Mouse (Mus musculus): ENCODE results near the gene Gfra1. TPM values are rescaled to one million over a fixed set of nuclear protein-coding genes. Genes with fewer than 3 reads are reported as not detected.

Gene Gfra1
- total RNA-seq, 1 experiment = 3.5 TPM

DNA sequence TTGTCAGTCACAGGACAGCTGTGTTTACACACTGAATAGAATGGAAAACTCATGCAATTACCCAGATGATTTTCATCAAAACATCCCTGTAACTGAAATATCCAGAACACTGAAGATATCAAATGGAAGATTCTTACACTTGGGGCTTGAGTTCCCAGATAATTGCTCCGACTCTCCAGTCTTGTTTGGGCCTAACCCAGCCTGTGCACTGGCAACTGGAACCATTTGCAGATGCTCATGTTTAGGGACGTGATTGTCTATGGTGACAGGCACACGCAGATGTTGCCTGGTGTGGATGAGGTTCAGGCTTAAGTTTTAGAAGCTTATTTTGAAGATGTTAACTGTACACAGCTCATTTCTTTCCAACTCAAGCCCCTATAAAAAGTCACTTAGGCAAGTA is 31.5 kb downstream of the Gfra1 start:
- no peak for DNase-seq (ENCODE audit: low read depth, low spot score)
- no peaks in the 10 kb centered on the region for H3K4me1 ChIP-seq (ENCODE audit: control insufficient read depth in 2 of 2, insufficient read depth in 2 of 2, low read length in 2 of 2, poor library complexity in 1 of 2)
- no peak overlapping the region for H3K9ac ChIP-seq (ENCODE audit: insufficient read depth, low read depth, low read length, poor library complexity, severe bottlenecking)
- no peaks in the 10 kb centered on the region for H3K36me3 ChIP-seq (ENCODE audit: control insufficient read depth, insufficient read depth, low read length, poor library complexity, severe bottlenecking)
- TF ChIP-seq ZNF384 (IDR thresholded peaks at IDR 0.05; ENCODE audit: low read depth, low read length) (no peak), MAFK (IDR thresholded peaks at IDR 0.05; ENCODE audit: insufficient read depth, low read depth, low read length) (no peak), HCFC1 (IDR thresholded peaks at IDR 0.05; ENCODE audit: borderline replicate concordance, insufficient read depth, low read length) (no peak), CHD2 (IDR thresholded peaks at IDR 0.05; ENCODE audit: low read depth, low read length) (no peak), ZC3H11A (IDR thresholded peaks at IDR 0.05; ENCODE audit: borderline replicate concordance, low read depth, low read length) (no peak)
- in situ Hi-C loops (cut with MboI; ENCODE audit: low sequenced_read_pairs in 2 of 2, unreplicated experiment in 2 of 2) = no loop called here
- no peak overlapping the region for H3K27ac ChIP-seq (ENCODE audit: insufficient read depth, low read depth, low read length, poor library complexity, severe bottlenecking)
- H3K4me3 ChIP-seq (ENCODE audit: insufficient read depth in 1 of 2, low read depth in 1 of 2, low read length in 2 of 2, poor library complexity in 1 of 2, severe bottlenecking in 1 of 2) = no peak overlapping the region
- no peaks in the 10 kb centered on the region for H3K9me3 ChIP-seq (ENCODE audit: control insufficient read depth, insufficient read depth, low read depth, low read length)

DNA sequence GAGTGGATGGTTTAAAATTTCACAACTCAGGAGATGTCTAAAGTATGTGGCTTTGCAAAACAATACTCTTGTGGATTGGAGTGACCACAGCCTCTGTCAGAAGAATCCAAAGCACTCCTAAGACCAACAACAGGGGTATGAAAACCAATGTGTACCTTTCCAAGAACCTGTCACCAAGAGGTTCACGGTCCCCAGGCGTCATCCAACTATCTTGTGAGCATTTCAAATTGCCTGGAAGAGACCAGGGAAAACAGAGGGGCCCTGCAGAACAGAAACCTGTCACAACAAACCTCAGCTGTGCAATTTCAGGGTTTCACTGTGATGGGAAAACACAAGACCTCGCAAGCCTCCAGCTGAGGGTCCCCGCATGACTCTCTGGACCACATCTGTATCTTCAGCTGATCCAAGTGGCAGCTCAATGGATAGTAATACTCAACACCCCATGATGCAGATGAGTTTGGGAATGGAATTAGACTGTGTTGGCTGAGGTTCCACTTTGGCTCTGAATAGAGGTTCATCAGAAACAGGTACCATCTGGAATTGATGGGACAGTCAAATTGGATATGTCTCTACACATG is 32.7 kb downstream of the Gfra1 start:
- Histone ChIP-seq H3K4me1 (ENCODE audit: control insufficient read depth in 2 of 2, insufficient read depth in 2 of 2, low read length in 2 of 2, poor library complexity in 1 of 2) (no peaks in the 10 kb centered on the region), H3K9me3 (ENCODE audit: control insufficient read depth, insufficient read depth, low read depth, low read length) (no peaks in the 10 kb centered on the region), H3K9ac (ENCODE audit: insufficient read depth, low read depth, low read length, poor library complexity, severe bottlenecking) (no peak overlapping the region), H3K36me3 (ENCODE audit: control insufficient read depth, insufficient read depth, low read length, poor library complexity, severe bottlenecking) (no peaks in the 10 kb centered on the region), H3K4me3 (ENCODE audit: insufficient read depth in 1 of 2, low read depth in 1 of 2, low read length in 2 of 2, poor library complexity in 1 of 2, severe bottlenecking in 1 of 2) (no peak overlapping the region), H3K27ac (ENCODE audit: insufficient read depth, low read depth, low read length, poor library complexity, severe bottlenecking) (no peak overlapping the region)
- no peak for TF ChIP-seq ZC3H11A (IDR thresholded peaks at IDR 0.05; ENCODE audit: borderline replicate concordance, low read depth, low read length)
- no peak for TF ChIP-seq CHD2 (IDR thresholded peaks at IDR 0.05; ENCODE audit: low read depth, low read length)
- TF ChIP-seq MAFK (IDR thresholded peaks at IDR 0.05; ENCODE audit: insufficient read depth, low read depth, low read length) = no peak
- no peak for TF ChIP-seq HCFC1 (IDR thresholded peaks at IDR 0.05; ENCODE audit: borderline replicate concordance, insufficient read depth, low read length)
- no peak for TF ChIP-seq ZNF384 (IDR thresholded peaks at IDR 0.05; ENCODE audit: low read depth, low read length)
- in situ Hi-C loops (cut with MboI; ENCODE audit: low sequenced_read_pairs in 2 of 2, unreplicated experiment in 2 of 2) = no loop called here
- no peak for DNase-seq (ENCODE audit: low read depth, low spot score)

DNA sequence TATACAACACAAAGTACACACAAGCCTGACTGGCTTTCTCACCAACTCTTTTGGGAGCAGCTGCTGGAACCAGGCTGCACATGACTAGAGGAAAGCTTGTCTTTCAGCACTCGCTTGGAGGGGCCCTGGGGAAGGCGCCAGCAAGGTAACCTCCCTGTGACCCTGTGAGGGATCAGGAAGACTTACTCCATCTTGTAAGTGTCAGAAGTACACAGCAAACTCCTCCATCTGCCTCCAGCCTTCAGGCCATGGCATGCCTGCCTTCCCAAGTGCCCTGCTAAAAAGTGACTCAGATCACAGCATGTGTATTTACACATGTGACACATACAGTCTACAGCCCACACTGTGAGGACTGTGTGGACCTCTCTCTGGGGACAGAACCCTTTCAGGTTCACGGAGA is 36.0 kb downstream of the Gfra1 start:
- no peak for DNase-seq (ENCODE audit: low read depth, low spot score)
- Histone ChIP-seq H3K4me3 (ENCODE audit: insufficient read depth in 1 of 2, low read depth in 1 of 2, low read length in 2 of 2, poor library complexity in 1 of 2, severe bottlenecking in 1 of 2) (no peak overlapping the region), H3K36me3 (ENCODE audit: control insufficient read depth, insufficient read depth, low read length, poor library complexity, severe bottlenecking) (no peaks in the 10 kb centered on the region), H3K9me3 (ENCODE audit: control insufficient read depth, insufficient read depth, low read depth, low read length) (no peaks in the 10 kb centered on the region), H3K27ac (ENCODE audit: insufficient read depth, low read depth, low read length, poor library complexity, severe bottlenecking) (no peak overlapping the region), H3K4me1 (ENCODE audit: control insufficient read depth in 2 of 2, insufficient read depth in 2 of 2, low read length in 2 of 2, poor library complexity in 1 of 2) (no peaks in the 10 kb centered on the region), H3K9ac (ENCODE audit: insufficient read depth, low read depth, low read length, poor library complexity, severe bottlenecking) (no peak overlapping the region)
- in situ Hi-C loops (cut with MboI; ENCODE audit: low sequenced_read_pairs in 2 of 2, unreplicated experiment in 2 of 2) = no loop called here
- TF ChIP-seq MAFK (IDR thresholded peaks at IDR 0.05; ENCODE audit: insufficient read depth, low read depth, low read length) (no peak), HCFC1 (IDR thresholded peaks at IDR 0.05; ENCODE audit: borderline replicate concordance, insufficient read depth, low read length) (no peak), CHD2 (IDR thresholded peaks at IDR 0.05; ENCODE audit: low read depth, low read length) (no peak), ZC3H11A (IDR thresholded peaks at IDR 0.05; ENCODE audit: borderline replicate concordance, low read depth, low read length) (no peak)

DNA sequence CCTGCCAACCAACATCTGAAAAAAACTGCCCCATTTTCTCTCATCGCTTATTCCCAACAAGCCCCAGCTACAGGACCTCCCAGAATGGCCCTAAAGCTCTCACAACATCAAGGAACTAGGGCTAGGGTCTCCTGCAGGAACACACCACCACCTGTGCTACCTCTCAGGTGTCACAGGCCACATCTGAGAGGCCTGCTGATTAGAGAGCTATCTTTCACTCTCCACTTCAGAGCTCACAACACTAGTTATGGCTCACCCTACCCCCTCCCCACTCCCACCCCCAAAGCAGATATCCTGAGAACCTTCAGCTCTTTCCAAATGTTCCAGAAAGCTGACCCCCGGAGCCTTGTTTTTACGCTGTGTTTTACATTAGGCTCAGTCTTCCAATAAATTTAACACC is 36.4 kb downstream of the Gfra1 start:
- TF ChIP-seq ZC3H11A (IDR thresholded peaks at IDR 0.05; ENCODE audit: borderline replicate concordance, low read depth, low read length) (no peak), ZNF384 (IDR thresholded peaks at IDR 0.05; ENCODE audit: low read depth, low read length) (no peak), MAFK (IDR thresholded peaks at IDR 0.05; ENCODE audit: insufficient read depth, low read depth, low read length) (no peak), HCFC1 (IDR thresholded peaks at IDR 0.05; ENCODE audit: borderline replicate concordance, insufficient read depth, low read length) (no peak), CHD2 (IDR thresholded peaks at IDR 0.05; ENCODE audit: low read depth, low read length) (no peak)
- Histone ChIP-seq H3K4me1 (ENCODE audit: control insufficient read depth in 2 of 2, insufficient read depth in 2 of 2, low read length in 2 of 2, poor library complexity in 1 of 2) (no peaks in the 10 kb centered on the region), H3K9ac (ENCODE audit: insufficient read depth, low read depth, low read length, poor library complexity, severe bottlenecking) (no peak overlapping the region), H3K9me3 (ENCODE audit: control insufficient read depth, insufficient read depth, low read depth, low read length) (no peaks in the 10 kb centered on the region), H3K36me3 (ENCODE audit: control insufficient read depth, insufficient read depth, low read length, poor library complexity, severe bottlenecking) (no peaks in the 10 kb centered on the region), H3K4me3 (ENCODE audit: insufficient read depth in 1 of 2, low read depth in 1 of 2, low read length in 2 of 2, poor library complexity in 1 of 2, severe bottlenecking in 1 of 2) (no peak overlapping the region), H3K27ac (ENCODE audit: insufficient read depth, low read depth, low read length, poor library complexity, severe bottlenecking) (no peak overlapping the region)
- in situ Hi-C loops (cut with MboI; ENCODE audit: low sequenced_read_pairs in 2 of 2, unreplicated experiment in 2 of 2) = no loop called here
- no peak for DNase-seq (ENCODE audit: low read depth, low spot score)

DNA sequence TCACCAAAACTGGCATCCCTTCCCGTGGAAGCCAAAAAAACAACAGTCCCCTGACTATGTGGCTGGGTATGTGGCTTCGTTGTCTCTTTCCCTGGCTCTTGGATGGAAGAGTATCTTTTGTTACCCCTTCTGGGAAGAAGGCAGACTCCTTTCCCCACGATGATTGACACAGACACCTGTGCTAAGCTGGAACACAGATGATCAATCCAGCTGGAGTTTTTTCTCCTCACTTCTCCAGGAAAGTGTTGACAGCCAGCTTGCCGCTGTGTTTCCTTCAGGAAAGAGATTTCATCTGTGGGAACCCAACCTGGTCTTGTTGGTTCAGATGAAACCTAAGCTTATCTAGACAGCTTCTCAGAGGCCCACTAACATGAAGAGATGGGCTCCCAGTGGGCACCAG is 40.5 kb downstream of the Gfra1 start:
- 0 out of 4 replicates have a peak, but pooled peaks cover 0 to 1% of the 10 kb centered on the region in 2 experiments for H3K4me1 ChIP-seq (ENCODE audit: control insufficient read depth in 2 of 2, insufficient read depth in 2 of 2, low read length in 2 of 2, poor library complexity in 1 of 2)
- no peaks in the 10 kb centered on the region for H3K9me3 ChIP-seq (ENCODE audit: control insufficient read depth, insufficient read depth, low read depth, low read length)
- DNase-seq (ENCODE audit: low read depth, low spot score) = no peak
- no peaks in the 10 kb centered on the region for H3K36me3 ChIP-seq (ENCODE audit: control insufficient read depth, insufficient read depth, low read length, poor library complexity, severe bottlenecking)
- in situ Hi-C loops (cut with MboI; ENCODE audit: low sequenced_read_pairs in 2 of 2, unreplicated experiment in 2 of 2) = no loop called here
- no peak overlapping the region for H3K9ac ChIP-seq (ENCODE audit: insufficient read depth, low read depth, low read length, poor library complexity, severe bottlenecking)
- TF ChIP-seq HCFC1 (IDR thresholded peaks at IDR 0.05; ENCODE audit: borderline replicate concordance, insufficient read depth, low read length) (no peak), CHD2 (IDR thresholded peaks at IDR 0.05; ENCODE audit: low read depth, low read length) (no peak), ZC3H11A (IDR thresholded peaks at IDR 0.05; ENCODE audit: borderline replicate concordance, low read depth, low read length) (no peak), ZNF384 (IDR thresholded peaks at IDR 0.05; ENCODE audit: low read depth, low read length) (no peak), MAFK (IDR thresholded peaks at IDR 0.05; ENCODE audit: insufficient read depth, low read depth, low read length) (no peak)
- no peak overlapping the region for H3K27ac ChIP-seq (ENCODE audit: insufficient read depth, low read depth, low read length, poor library complexity, severe bottlenecking)
- no peak overlapping the region for H3K4me3 ChIP-seq (ENCODE audit: insufficient read depth in 1 of 2, low read depth in 1 of 2, low read length in 2 of 2, poor library complexity in 1 of 2, severe bottlenecking in 1 of 2)
